Mouse (Mus musculus): Measurements from ENCODE around the gene Pxt1.

GRCm38 (mm10) chr17:28947011-28947939 is 3.6 kb upstream of the Pxt1 start:
- no peak for TF ChIP-seq CTCF (IDR thresholded peaks at IDR 0.05; ENCODE audit: extremely low read depth, insufficient read length, insufficient replicate concordance, low read depth, low read length)
- TF ChIP-seq POLR2A (IDR thresholded peaks at IDR 0.05; ENCODE audit: low read depth, low read length), result no peak

Data from small intestine, adult 2 months (tissue).